Mouse (Mus musculus): ENCODE measurements around the gene Olfr772.

DNA sequence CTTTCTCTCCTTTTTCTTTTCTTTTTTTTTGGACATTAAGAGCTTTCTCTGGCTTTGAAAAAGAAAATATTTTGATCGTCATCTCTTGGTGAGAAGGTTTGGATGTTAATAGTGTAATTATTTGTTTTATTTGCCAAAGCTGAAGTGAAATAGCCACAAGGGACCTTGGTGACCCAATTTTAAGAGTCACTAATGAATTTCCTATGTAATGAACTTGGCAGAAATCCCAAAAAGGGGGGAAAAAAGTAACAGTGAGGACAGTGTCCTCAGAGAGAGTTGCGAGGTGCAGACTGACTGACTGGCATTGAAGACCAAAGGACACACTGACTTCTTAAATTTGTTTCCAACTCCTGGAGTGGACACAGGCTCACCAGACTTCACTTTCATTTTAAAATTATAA, 38.8 kb downstream of the Olfr772 start, which contains the start of gene Olfr770:
- TF ChIP-seq GATA1 (IDR thresholded peaks at IDR 0.05; ENCODE audit: borderline replicate concordance, low read length) (no peak), FLI1 (IDR thresholded peaks at IDR 0.05; ENCODE audit: low read length) (no peak)
